Mouse (Mus musculus) liver, postnatal 0 days (tissue): ENCODE measurements around the gene Actr6. TPM values are rescaled to one million over a fixed set of nuclear protein-coding genes. Genes with fewer than 3 reads are reported as not detected.

ENCODE experiments used
- ATAC-seq: fragments of 200-750 bp; cut with Nextera tagmentation; 2 replicates; pipeline ENCODE4 v1.8.0; 2017; ENCODE audit warnings: mild to moderate bottlenecking, moderate library complexity
- DNase-seq: peaks from one replicate; pipeline ENCODE4 v3.0.0-alpha.2; 2016
- H3K27ac ChIP-seq: fragments of 300-500 bp; sonication (generic); 2 replicates; pipeline ENCODE4 v1.5.1; 2014; ENCODE audit warnings: antibody characterized with exemption, moderate library complexity, mild to moderate bottlenecking, low read depth
- H3K27me3 ChIP-seq: fragments of 300-500 bp; sonication (generic); 2 replicates; pipeline ENCODE4 v1.6.1; 2014; ENCODE audit warnings: low read length, control low read depth, mixed read lengths; ENCODE audit not compliant: insufficient read depth
- H3K36me3 ChIP-seq: fragments of 300-500 bp; sonication (generic); replicated peaks from 2 replicates; pipeline ENCODE4 v1.6.1; 2014; ENCODE audit warnings: mild to moderate bottlenecking, control low read depth, low read length, moderate library complexity, mixed read lengths; ENCODE audit not compliant: insufficient read depth
- H3K4me1 ChIP-seq: fragments of 300-500 bp; sonication (generic); 2 replicates; pipeline ENCODE4 v1.6.1; 2014; ENCODE audit warnings: antibody characterized with exemption, mild to moderate bottlenecking, control low read depth; ENCODE audit not compliant: insufficient read depth
- H3K4me2 ChIP-seq: fragments of 300-500 bp; sonication (generic); 2 replicates; pipeline ENCODE4 v1.6.1; 2014; ENCODE audit warnings: low read depth, mild to moderate bottlenecking, low read length, moderate library complexity, mixed read lengths
- H3K4me3 ChIP-seq: fragments of 300-500 bp; sonication (generic); 2 replicates; pipeline ENCODE4 v1.5.1; 2014; ENCODE audit warnings: low read depth, low read length
- H3K9ac ChIP-seq: fragments of 300-500 bp; sonication (generic); replicated peaks from 2 replicates; pipeline ENCODE4 v1.6.1; 2014; ENCODE audit warnings: mild to moderate bottlenecking, moderate library complexity
- H3K9me3 ChIP-seq: fragments of 300-500 bp; sonication (generic); 2 replicates; pipeline ENCODE4 v1.6.1; 2016; ENCODE audit warnings: mild to moderate bottlenecking, control low read depth, low read length, mixed read lengths
- CTCF ChIP-seq: sonication (generic); IDR thresholded peaks from 2 replicates; pipeline ENCODE4 v1.5.1; 2016; ENCODE audit warnings: antibody characterized with exemption, low read depth
- EP300 ChIP-seq: IDR thresholded peaks from 2 replicates; pipeline ENCODE4 v1.6.1; 2016; ENCODE audit warnings: antibody characterized with exemption, low read depth, mild to moderate bottlenecking
- WGBS: fragments of 180-500 bp; shearing (Covaris S2); extraction: QIAGEN DNeasy Blood & Tissue Kit; methylation state at CpG from one replicate; pipeline ENCODE4 v1.1.7; 2014; ENCODE audit not compliant: insufficient replicate concordance; 5-methylcytosine and 5-hydroxymethylcytosine counted together
- polyA plus RNA-seq: library from polyadenylated mRNA; unstranded; fragments of >200 nt; fragmentation: Nextera tagmentation; extraction: Ambion mirVana; gene quantifications from 2 replicates; pipeline ENCODE4 v1.2.1, GENCODE M21; 2015

The Actr6 gene
- 19.2 and 19.9 TPM in 2 replicates for polyA plus RNA-seq

- peaks cover 13% of the 10 kb centered on the region for H3K4me1 ChIP-seq
- H3K36me3 ChIP-seq: peaks cover 1% of the 10 kb centered on the region
- TF ChIP-seq EP300 (peak; percentile 39), CTCF (no peak)
- WGBS: 1% methylated on average over 49 of the region's 49 CpGs
- ATAC-seq: peak; percentile 99
- H3K27me3 ChIP-seq: no peaks in the 10 kb centered on the region
- H3K9ac ChIP-seq: peak within 1 kb of the TSS; percentile 60
- peak within 1 kb of the TSS; percentile 72 for H3K4me2 ChIP-seq
- DNase-seq: peak; percentile 95
- H3K27ac ChIP-seq: peak within 1 kb of the TSS; percentile 62
- H3K4me3 ChIP-seq: peak within 1 kb of the TSS; percentile 78
- H3K9me3 ChIP-seq: no peaks in the 10 kb centered on the region
Measured at GRCm38 (mm10) chr10:89732001-89732794, at the start of gene Actr6. Gene Actr6 (minus strand): TSS chr10:89732295.

GRCm38 (mm10) chr10:89776029-89776428 is 43.9 kb upstream of the Actr6 start:
- ATAC-seq (no peak), DNase-seq (no peak)
- H3K27me3 ChIP-seq: no peaks in the 10 kb centered on the region
- peaks cover 18% of the 10 kb centered on the region for H3K36me3 ChIP-seq
- H3K9me3 ChIP-seq: no peaks in the 10 kb centered on the region
- no peak for TF ChIP-seq CTCF
- no peak for TF ChIP-seq EP300
- no peak overlapping the region for H3K9ac ChIP-seq
- no peak overlapping the region for H3K4me3 ChIP-seq
- no peak overlapping the region for H3K4me2 ChIP-seq
- no peak overlapping the region for H3K27ac ChIP-seq
- no peaks in the 10 kb centered on the region for H3K4me1 ChIP-seq
- WGBS: 93% methylated on average over 6 of the region's 6 CpGs

DNA sequence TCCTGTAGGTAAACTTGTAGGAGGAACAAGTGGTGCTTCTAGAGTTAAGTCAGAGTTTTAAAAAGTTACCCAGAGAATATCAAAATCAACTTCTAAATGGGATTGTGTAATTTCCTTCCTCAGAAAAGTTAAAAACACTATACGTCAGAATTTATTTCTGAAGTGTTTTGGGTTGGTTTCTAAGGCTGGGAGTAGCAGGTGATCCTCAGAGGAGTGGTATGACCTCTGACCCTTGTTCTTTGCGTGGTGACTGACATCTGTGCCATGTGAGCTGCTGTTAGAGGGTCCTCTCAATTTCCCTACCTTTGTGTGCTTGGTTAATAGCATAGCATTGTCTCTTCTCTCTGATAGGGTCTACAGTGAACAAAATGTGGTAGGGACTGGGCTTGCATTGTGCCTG is 39.8 kb upstream of the Actr6 start:
- WGBS: 43% methylated on average over 2 of the region's 2 CpGs
- no peaks in the 10 kb centered on the region for H3K27me3 ChIP-seq
- TF ChIP-seq EP300 (no peak), CTCF (no peak)
- H3K4me2 ChIP-seq: no peak overlapping the region
- no peaks in the 10 kb centered on the region for H3K9me3 ChIP-seq
- DNase-seq (no peak), ATAC-seq (no peak)
- peaks cover 11% of the 10 kb centered on the region for H3K4me1 ChIP-seq
- H3K4me3 ChIP-seq: no peak overlapping the region
- H3K9ac ChIP-seq: no peak overlapping the region
- H3K36me3 ChIP-seq: peaks cover 7% of the 10 kb centered on the region; the same call in 1 of the 2 replicates
- H3K27ac ChIP-seq: 0 out of 2 replicates have a peak overlapping the region, but pooled peaks have one; percentile 22

GRCm38 (mm10) chr10:89769096-89769495 is 37.0 kb upstream of the Actr6 start:
- Histone ChIP-seq H3K27ac (peak overlapping the region; percentile 34; the same call in 1 of the 2 replicates), H3K9me3 (no peaks in the 10 kb centered on the region), H3K4me3 (no peak overlapping the region), H3K9ac (no peak overlapping the region), H3K27me3 (no peaks in the 10 kb centered on the region), H3K4me1 (peaks cover 11% of the 10 kb centered on the region), H3K36me3 (no peaks in the 10 kb centered on the region), H3K4me2 (peak overlapping the region; percentile 45)
- DNase-seq (no peak), ATAC-seq (no peak)
- no peak for TF ChIP-seq CTCF
- no peak for TF ChIP-seq EP300
- 56% methylated on average over 4 of the region's 4 CpGs for WGBS

GRCm38 (mm10) chr10:89768352-89769020 is 36.4 kb upstream of the Actr6 start:
- H3K27me3 ChIP-seq: no peaks in the 10 kb centered on the region
- DNase-seq (no peak), ATAC-seq (peak; percentile 31; the same call in 1 of the 2 replicates)
- peak overlapping the region; percentile 34; the same call in 1 of the 2 replicates for H3K27ac ChIP-seq
- H3K4me3 ChIP-seq: no peak overlapping the region
- H3K9ac ChIP-seq: no peak overlapping the region
- peak overlapping the region; percentile 45 for H3K4me2 ChIP-seq
- TF ChIP-seq EP300 (no peak), CTCF (no peak)
- H3K9me3 ChIP-seq: no peaks in the 10 kb centered on the region
- no peaks in the 10 kb centered on the region for H3K36me3 ChIP-seq
- H3K4me1 ChIP-seq: peaks cover 11% of the 10 kb centered on the region
- WGBS: 48% methylated on average over 7 of the region's 7 CpGs
